Mouse (Mus musculus): Measurements from ENCODE around the gene Wasf2.

- no peak for TF ChIP-seq POLR2A (IDR thresholded peaks at IDR 0.05; ENCODE audit: low read depth, low read length)
- TF ChIP-seq CTCF (IDR thresholded peaks at IDR 0.05; ENCODE audit: extremely low read depth, insufficient read length, insufficient replicate concordance, low read depth, low read length) = no peak
Observed at GRCm38 (mm10) chr4:133085011-133085782, 45.1 kb upstream of the Wasf2 start.

Data from small intestine, adult 2 months (tissue).